Mouse (Mus musculus) heart, adult 8-10 months (tissue): ENCODE measurements around the gene Sco1. TPM values are rescaled to one million over a fixed set of nuclear protein-coding genes. Genes with fewer than 3 reads are reported as not detected.
A peak's percentile ranks its signal among the peaks of the same experiment; 100 is the strongest.

ENCODE experiments used
- DNase-seq: peaks from one replicate; pipeline ENCODE4 v3.0.0; 2022; ENCODE audit warnings: low spot score
- total RNA-seq, 4 experiments: library from RNA; stranded (reverse); gene quantifications; 2 replicates each; pipeline ENCODE4 v1.2.4; 2022

Gene Sco1
- total RNA-seq, 4 experiments from 2014 or later: 20.7 to 25.9 (median 23.3) TPM

DNA sequence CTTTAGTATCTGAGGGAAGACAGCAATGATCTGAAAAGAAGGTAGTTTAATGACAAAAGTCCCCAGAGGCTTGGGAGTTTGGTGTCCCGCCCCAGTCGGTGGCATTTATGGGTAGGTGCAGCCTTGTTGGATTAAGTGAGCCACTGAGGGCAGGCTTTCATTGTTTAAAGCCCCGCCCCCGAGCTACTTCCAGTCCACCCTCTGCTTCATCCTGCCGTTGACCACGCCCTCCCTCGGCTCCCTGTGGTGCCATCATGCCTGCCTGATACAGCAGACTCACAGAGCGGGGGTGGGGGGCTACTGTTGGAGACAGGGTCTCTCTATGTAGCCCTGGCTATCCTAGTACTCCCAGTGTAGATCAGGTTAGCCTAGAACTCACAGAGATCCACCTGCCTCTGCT is 9.5 kb upstream of the Sco1 start:
- DNase-seq: no peak

DNA sequence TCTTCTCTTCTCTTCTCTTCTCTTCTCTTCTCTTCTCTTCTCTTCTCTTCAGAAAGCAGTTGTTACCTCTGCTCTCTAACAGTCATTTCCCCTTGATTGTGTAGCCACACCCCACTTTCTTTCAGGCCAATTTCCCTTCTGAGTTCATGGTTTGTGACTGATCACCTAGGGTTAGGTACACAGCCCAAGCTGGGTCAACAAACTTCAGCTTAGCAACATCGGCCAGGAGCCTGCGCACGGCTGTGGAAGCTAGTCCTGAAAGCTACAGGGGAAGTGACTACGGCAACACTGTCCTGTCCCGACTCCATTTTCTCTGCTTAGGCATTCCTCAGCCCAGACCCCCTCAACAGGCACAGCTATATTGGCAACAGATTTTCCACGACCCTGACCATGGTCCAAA is 7.5 kb upstream of the Sco1 start:
- no peak for DNase-seq

DNA sequence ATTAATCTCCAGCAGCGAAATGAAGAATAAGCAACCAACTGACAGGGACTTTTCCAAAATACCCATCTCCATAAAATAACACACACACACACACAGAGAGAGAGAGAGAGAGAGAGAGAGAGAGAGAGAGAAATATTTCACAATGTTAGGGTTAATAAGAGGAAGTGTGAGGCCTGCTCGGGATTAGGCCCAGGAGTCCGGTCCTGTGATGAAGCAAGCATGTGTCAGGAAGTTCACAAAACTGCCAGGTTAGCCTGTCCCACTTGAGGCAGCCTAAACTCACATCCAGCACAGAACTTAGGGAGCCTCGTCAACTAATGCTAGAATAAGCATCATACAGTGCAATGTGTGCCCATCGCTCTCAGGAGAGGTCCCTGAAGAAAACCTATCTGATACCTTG is 5.3 kb upstream of the Sco1 start:
- no peak for DNase-seq

DNA sequence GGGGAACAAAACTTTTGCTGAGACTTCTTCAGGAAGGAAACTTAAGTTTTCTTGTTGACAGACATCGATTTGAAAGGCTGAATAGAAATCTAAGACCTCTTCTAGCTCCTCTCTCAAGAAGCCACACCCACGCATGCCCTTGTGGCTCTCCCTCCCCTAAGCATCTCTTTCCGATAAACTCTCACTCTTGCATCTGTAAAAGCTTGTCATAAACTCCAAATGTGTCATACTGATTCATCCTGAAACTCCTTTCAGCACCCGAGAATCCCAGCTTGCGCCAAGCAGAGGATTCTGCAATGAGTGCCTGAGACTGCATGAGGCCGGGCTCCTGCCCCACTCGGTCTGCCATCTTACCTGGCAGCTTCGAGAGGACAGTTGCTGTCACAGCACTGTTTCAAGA is 4.0 kb upstream of the Sco1 start:
- no peak for DNase-seq

DNA sequence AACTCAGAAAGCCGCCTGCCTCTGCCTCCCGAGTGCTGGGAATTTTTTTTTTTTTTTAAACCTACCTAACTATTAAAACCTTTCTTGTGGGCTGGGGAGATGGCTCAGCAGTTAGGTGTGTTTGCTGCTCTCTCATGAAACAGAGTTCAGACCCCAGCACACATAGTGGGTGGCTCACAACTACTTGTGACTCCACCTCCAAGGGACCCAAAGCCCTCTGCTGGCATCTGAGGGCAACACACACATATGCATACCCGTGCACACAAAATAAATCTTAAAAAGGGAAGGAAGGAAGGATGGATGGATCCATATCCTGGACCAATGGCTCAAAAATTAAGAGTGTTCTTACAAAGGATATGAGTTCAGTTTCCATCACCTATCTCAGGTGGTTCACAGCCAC is 3.2 kb upstream of the Sco1 start:
- DNase-seq: no peak

DNA sequence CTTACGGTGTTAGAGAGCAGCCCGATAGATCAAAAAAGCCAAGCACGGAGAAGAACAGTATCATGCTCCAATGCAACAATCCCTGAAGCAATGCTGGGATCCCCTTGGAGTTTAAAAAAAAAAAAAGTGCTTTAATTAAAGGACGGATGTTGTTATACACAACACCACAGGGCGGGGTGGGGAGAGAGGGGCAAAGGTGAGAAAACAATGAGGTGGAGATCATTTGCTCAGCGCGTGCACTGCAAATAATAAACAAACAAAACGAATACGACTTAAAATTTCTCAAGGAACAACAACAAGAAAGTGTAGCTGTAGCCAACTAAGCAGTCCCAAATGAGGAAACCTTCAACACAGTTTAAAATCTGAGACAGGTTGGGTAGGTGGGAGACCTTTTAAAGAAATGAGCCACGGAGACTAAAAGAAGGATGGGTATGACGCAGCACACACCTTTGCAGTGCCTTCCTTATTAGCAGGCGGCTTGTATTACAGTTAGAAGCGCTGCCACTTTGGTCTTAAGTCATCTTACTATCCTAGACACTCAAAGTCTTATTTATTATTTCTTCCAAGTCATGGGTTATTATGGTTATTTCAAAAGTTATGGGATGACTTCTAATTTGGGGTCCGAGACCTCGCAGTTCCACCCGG is 672 bp upstream of the Sco1 start:
- DNase-seq: no peak

DNA sequence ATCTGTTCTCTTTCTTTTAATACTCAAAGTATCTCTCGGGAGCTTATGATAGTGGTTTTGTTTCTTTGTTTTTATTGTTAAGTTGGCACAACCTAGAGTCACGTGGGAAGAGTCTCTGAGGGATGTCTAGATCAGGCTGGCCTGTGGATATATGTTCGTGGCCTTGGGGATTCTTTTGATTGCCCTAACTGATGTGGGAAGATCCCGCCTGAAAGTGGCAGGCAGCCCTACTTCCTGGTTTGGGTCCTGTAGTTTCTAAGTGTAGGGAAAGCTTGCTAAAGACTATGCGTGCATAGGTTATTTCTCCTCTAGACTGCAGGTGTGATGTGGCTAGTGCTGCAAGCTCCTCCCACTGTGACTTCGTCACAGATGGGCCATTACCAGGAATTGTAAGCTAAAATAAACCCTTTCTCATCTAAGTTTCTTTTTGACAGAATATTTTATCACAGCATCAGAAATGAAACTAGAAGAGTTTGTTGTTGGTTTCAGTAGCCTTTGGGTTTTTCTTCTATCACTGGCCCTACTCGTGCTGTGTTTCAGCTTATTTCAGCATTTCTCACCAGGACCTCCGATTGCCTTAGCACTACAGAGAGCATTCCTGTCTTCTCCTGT is 2.4 kb downstream of the Sco1 start:
- DNase-seq: no peak

DNA sequence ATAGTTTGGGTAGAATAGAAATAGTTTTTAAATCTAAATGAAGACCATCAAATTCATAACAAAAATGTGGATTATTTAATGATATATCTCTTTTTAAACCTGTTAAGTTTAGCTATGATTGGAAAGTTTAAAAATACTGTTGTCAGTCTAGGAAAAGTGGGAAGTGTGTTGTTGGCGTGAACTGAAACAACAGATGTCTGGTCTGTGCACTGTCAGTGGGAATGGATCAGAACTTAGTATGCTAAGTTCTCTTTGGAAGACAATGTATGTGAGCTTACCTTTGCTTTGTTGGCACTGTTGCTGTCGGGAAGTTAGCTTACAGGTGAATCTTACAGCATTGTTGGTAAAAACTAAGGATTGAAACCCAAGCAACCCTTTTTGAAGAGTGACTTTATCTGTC is 8.8 kb downstream of the Sco1 start:
- DNase-seq: no peak

DNA sequence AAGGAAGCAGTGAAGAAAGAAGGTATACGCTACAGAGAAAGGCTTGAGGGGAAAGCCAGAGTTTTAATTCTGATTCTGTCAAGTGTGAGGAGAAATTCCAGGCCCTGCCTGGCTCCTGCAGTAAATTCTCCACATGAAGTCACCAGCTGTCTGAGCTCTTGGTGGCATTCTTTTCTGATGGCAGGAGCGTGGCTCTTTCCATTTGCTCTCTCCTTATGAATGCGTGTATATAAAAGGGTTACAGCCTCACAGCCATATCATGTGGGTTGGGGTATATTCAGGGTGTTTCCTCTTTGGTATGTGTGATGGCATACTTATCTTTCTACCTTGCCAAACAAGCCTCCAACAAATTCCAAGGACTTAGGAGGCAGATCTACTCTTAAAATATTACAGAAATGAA is 10.3 kb downstream of the Sco1 start:
- no peak for DNase-seq

DNA sequence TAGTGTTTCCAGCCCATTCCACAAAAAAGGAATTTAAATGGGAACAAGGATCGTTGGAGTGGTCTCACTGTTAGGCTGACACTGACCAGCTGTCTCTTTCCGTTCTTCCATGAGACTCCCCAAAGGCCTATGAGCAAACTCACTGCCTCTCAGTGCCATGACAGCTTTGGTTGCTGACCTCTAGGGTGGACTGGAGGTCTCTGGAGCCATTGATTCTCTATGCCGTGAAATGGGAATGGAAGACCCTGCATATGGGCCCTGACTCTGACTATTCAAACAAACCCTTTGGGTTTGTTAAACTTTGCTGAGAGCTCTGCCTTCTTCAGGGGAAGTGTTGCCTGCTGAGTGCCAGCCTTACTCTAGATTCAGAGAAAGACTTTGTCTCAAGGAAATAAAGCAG is 15.3 kb downstream of the Sco1 start:
- no peak for DNase-seq

DNA sequence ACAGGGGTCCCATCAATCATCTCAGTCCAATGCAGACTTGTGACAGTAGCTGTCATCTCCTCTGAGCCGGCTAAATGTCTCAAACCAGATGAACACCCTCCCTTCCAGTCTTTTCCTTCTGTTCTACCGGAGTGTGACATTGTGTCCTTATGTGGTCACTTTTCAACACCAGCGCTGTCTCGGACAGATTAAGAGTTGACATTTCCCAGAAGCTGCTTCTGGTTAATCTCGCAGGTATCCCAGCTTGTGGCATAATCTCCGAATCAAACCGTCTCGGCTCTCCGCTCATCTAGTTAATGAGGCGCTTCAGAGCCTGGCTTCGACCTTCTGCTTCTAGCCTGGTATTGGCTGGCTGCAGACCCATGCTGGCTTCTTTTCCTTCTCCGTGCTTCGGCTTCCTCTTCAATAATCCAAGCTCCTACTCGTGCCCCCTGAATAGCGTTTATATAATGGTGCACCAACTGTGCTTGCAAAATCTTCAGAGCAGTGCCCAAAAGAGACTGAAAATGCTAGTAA is 20.2 kb downstream of the Sco1 start:
- no peak for DNase-seq

DNA sequence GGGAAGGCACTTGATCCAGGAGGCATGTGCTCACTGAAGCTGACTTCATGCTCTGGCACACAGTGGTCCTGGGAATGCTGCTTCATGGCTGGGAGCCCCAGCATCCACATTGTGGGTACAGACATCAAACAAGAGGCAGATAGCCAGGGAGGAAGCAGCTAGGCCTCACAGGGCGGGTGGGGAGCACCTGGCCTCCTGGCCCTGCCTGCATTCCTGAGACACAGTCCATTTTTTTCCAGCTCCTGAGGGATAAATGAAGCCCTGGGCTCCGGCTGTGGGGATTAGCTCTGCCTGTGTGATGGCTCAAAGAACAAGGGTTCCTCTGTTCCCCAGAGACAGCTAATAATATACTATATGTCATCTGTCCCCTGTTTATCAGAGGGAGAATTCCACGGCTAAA is 22.6 kb downstream of the Sco1 start:
- no peak for DNase-seq

DNA sequence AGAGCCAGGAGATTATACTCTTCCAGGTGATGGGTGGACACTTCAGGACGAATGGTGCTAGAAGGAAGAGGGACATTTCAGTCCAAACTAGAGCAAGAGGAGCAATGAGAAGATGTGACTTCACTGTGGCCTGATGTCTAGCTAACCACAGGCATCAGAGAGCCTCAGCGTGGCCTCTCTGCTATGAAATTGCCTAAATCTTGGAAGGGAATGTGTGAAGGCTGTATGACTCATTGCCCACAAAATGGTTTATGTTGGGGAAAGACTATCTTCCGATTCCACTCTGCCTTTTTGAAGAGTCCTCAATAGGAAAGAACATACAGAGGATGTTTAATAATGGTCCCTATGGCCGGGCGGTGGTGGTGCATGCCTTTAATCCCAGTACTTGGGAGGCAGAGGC is 24.3 kb downstream of the Sco1 start:
- no peak for DNase-seq

DNA sequence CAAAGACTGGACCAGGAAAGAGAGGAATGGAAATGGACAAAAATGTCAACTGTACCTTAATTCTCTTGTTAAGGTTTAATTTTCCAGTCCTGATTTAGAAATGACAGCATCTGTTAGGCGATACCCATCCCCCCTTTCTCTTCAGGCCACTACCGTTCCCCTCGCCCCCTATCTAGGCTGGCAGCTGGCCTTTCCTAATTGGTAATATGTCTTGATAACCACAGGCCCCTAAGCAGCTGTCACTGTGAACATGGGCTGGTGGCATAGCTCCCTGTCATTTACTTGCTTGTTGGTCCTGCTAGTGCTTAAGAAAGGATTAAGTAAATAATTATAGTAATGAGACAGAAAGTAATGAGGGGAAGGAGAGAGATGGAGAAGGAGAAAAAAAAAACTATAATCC is 25.0 kb downstream of the Sco1 start:
- DNase-seq: no peak

DNA sequence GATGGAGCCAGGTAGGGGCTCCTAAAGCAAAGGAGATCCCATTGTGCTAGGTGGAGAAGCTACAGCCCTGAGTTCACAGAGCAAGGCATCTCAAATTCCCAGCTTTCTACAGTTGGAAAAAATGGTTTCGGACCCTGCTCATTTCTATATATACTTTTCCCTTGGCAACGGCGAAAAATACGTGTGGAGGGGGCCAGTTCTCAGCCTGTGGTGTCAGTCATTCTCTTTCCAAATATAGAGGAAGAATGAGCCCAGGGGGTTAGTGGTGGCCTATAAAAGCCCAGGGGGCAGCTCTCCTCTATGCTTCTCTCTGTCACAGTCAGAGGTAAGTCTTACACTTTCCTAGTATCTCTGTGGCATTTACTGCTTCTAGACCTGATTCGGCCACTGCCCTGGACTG is 25.5 kb downstream of the Sco1 start, which contains the start of gene Myh3:
Gene Myh3, plus strand, starts transcription at position 301 of the 400 bp plus-strand sequence.
- no peak for DNase-seq

DNA sequence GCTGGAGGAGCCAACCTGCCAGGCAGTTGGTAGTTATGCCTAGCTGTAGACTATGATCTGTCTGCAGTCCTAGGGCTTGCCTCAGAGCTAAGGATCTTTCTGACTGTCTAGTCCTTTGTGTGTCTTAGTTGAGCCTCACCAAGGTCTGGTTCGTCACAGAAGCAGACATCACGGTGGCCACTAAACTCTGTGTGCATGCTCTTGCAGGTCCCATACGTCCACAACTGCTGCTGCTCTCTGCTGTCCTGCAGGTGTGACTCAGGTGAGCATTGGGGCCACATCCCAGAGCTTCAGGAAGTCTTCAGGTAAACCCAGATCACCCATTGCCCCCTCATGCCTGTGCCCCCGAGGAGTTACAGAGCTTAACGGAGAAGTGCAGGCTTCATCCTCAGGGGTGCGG is 26.4 kb downstream of the Sco1 start:
- DNase-seq: no peak

DNA sequence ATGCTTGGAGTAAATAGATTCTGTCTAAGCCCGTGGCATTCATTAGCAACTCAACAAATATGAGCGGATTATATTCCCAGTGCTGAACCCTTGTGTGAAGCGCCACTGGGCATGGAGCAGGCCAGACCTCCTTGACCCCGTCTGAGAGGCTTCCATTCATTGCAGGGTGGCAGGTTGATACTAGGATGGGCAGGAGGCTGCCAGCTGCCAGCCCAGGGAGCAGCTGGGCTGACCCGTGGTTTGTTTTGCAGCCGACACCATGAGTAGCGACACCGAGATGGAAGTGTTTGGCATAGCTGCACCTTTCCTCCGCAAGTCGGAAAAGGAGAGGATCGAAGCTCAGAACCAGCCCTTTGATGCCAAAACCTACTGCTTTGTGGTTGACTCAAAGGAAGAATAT is 27.3 kb downstream of the Sco1 start:
- no peak for DNase-seq

DNA sequence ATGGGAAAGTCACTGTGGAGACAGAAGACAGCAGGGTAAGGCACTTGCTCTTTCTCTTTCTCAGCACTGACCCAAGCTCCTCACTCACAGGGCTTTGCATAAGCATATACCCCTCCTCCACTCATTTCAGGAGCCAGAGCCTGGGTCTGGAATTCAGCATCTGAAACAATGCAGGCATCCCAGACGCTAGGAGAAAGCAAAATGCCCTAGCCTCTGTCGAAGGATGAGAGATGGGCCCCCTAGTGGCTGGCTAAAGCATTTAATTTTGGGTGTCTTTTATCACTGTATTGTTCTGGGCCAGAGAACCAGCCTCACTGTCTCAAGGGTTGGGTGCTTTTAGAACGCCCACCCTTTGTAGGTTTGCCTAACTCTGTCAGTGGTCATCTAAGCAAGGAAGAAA is 27.7 kb downstream of the Sco1 start:
- peak; percentile 33 for DNase-seq

DNA sequence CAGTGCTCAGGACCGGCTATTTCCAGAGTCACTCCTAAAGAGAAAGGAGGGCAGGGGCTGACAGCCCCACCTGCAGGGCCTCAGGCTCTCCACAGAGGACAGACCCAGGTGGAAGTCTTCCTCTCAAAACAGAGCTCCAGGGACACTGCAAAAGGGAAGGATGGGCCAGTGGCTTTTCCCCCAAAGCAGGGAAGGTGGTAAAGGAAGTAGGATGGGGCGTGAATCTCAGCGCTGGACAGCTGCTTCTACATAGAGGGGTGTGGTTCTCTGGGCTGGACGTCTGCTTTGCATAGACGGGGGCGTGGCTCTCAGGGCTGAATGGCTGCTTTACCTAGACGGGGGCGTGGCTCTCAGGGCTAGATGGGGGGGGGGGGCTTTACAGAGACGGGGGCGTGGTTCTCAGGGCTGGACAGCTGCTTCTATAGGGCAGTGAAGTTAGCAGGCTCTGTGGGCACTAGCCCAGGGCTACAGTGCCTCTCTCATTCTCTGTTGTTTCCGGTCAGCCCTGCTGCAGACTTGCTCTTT is 28.7 kb downstream of the Sco1 start:
- no peak for DNase-seq

DNA sequence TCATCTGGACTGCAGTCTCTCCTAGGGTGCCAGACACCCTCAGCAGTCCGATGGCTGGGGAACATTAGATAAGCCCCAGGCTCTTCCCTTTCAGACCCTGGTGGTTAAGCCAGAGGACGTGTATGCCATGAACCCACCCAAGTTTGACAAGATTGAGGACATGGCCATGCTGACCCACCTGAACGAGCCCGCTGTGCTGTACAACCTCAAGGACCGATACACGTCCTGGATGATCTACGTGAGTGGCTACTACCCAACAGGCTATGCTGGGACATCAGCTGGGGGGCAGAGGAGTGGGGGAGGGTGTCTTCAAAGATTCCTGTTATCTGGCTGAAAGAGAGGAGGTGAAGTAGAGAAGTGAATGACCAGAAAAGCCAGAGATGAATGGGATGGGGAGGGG is 29.7 kb downstream of the Sco1 start:
- DNase-seq: no peak

DNA sequence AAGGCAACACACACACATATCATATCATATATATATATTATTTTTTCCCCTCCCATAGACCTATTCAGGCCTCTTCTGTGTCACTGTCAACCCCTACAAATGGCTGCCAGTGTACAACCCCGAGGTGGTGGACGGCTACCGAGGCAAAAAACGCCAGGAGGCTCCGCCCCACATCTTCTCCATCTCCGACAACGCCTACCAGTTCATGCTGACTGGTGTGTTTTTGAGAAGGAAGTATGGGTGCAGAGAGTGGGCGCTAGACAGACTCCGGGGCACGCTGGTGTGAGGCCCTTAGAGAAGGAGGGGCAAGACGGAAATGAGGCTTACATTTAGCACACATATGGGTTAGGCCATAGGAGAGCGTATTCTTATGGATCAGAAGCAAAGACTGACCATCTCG is 30.3 kb downstream of the Sco1 start:
- DNase-seq: no peak

DNA sequence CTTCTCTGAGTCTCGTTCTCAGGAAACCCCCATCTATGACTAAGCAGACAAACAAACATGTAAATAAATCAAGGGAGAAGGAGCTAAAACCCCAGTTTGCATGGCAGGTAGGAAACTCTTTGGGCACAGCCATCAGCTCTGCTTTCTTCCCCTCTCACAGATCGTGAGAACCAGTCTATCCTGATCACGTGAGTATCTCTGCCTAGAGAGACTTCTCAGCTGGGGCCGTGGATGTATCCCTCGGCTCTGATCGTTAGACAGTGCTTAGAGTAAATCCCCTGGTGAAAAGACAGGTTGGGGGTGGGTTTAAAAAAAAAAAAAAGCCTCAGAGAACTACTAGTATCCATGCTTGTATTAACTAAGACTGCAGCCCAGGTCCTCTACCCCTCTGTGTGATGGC is 30.8 kb downstream of the Sco1 start:
- no peak for DNase-seq

DNA sequence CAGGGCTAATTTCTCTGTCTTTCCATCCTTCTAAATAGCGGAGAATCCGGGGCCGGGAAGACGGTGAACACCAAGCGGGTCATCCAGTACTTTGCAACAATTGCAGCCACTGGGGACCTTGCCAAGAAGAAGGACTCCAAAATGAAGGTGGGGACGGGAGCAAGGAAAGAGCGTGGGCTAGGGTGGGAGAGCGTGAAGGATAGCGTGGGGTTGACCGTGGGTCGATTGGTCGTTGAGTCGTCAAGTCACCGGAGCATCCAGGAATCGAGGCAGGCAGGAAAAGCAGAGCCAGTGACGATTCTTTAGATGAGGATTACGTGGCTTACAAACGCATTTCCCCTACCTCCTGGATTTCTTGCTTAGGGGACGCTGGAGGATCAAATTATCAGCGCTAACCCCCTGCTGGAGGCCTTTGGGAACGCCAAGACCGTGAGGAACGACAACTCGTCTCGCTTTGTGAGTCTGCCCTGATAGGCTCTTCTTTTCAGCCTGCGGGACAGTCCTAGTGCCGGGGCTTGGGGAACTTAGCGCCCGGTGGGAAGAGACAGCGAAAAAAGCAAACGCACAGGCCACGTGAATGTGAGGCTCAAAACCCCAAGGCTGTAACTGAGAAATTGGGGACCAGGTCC is 31.4 kb downstream of the Sco1 start:
- no peak for DNase-seq
